Mouse (Mus musculus) embryonic facial prominence, embryonic 11.5 days (tissue): ENCODE measurements around the gene Il1r2. TPM values are rescaled to one million over a fixed set of nuclear protein-coding genes. Genes with fewer than 3 reads are reported as not detected.

ENCODE experiments used
- ATAC-seq: fragments of 200-750 bp; cut with Nextera tagmentation; replicated peaks from 2 replicates; pipeline ENCODE4 v1.8.0; 2017; ENCODE audit warnings: low read depth; ENCODE audit not compliant: insufficient number of reproducible peaks, low FRiP score, low TSS enrichment
- DNase-seq: peaks from one replicate; pipeline ENCODE4 v3.0.0-alpha.2; 2015; ENCODE audit warnings: low spot score
- H3K27ac ChIP-seq: fragments of 300-500 bp; sonication (generic); replicated peaks from 2 replicates; pipeline ENCODE4 v1.5.1; 2014; ENCODE audit warnings: mild to moderate bottlenecking, low read depth, low read length, control low read depth
- H3K27me3 ChIP-seq: fragments of 300-500 bp; sonication (generic); 2 replicates; pipeline ENCODE4 v1.6.1; 2014; ENCODE audit warnings: mild to moderate bottlenecking, low read length, moderate library complexity, mixed read lengths; ENCODE audit not compliant: control insufficient read depth, insufficient read depth
- H3K36me3 ChIP-seq: fragments of 300-500 bp; sonication (generic); replicated peaks from 2 replicates; pipeline ENCODE4 v1.6.1; 2014; ENCODE audit warnings: low read depth, mild to moderate bottlenecking, low read length, moderate library complexity, mixed read lengths; ENCODE audit not compliant: control insufficient read depth, insufficient read depth
- H3K4me1 ChIP-seq: fragments of 300-500 bp; sonication (generic); 2 replicates; pipeline ENCODE4 v1.6.1; 2014; ENCODE audit warnings: low read length, mixed read lengths; ENCODE audit not compliant: control insufficient read depth, insufficient read depth
- H3K4me2 ChIP-seq: fragments of 300-500 bp; sonication (generic); 2 replicates; pipeline ENCODE4 v1.6.1; 2014; ENCODE audit warnings: low read depth, mild to moderate bottlenecking, control low read depth, low read length, moderate library complexity
- H3K4me3 ChIP-seq: fragments of 300-500 bp; sonication (generic); 2 replicates; pipeline ENCODE4 v1.5.1; 2014; ENCODE audit warnings: low read depth, low read length, control low read depth
- H3K9ac ChIP-seq: fragments of 300-500 bp; sonication (generic); replicated peaks from 2 replicates; pipeline ENCODE4 v1.6.1; 2014; ENCODE audit warnings: mild to moderate bottlenecking, control low read depth, low read length
- H3K9me3 ChIP-seq: fragments of 300-500 bp; sonication (generic); replicated peaks from 2 replicates; pipeline ENCODE4 v1.6.1; 2016; ENCODE audit warnings: mild to moderate bottlenecking, low read length, inconsistent platforms, mixed read lengths; ENCODE audit not compliant: control insufficient read depth
- WGBS: fragments of 180-500 bp; shearing (Covaris S2); extraction: QIAGEN DNeasy Blood & Tissue Kit; methylation state at CpG from one replicate; pipeline ENCODE4 v1.1.7; 2014; 5-methylcytosine and 5-hydroxymethylcytosine counted together
- polyA plus RNA-seq: library from polyadenylated mRNA; unstranded; fragments of >200 nt; fragmentation: Nextera tagmentation; extraction: Ambion mirVana; gene quantifications from 2 replicates; pipeline ENCODE4 v1.2.1, GENCODE M21; 2014

Il1r2 gene
- 0.45 and 0.67 TPM in 2 replicates for polyA plus RNA-seq

DNA sequence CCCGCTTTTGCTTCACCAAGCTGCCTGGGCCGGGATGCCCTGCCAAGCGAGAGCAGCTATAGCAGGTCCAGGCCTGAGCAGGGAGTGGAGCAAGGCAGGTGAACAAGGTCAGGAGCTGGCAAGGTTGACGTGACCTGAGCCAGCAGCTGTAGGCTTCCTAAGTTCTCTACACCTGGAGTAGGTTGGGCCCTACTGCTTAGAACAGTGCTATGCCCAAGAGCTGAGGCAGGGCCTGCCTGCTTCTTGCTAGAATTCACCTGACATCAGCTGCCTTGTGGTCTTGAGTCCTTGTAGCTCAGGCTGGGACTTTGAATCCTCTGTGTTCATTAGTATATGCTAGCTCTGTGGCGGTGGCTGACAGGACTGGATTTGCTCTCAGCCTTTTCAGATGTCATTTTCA lies at the start of gene Il1r2:
TSS of gene Il1r2 (plus strand) at position 301 of the 400 bp plus-strand sequence.
- H3K4me1 ChIP-seq: no peaks in the 10 kb centered on the region
- H3K4me3 ChIP-seq: no peak within 1 kb of the TSS
- H3K27me3 ChIP-seq: no peaks in the 10 kb centered on the region
- H3K9ac ChIP-seq: no peak within 1 kb of the TSS
- H3K4me2 ChIP-seq: no peak within 1 kb of the TSS
- DNase-seq: no peak
- H3K27ac ChIP-seq: no peak within 1 kb of the TSS
- H3K36me3 ChIP-seq: no peaks in the 10 kb centered on the region
- WGBS: 94% methylated on average over 5 of the region's 5 CpGs
- ATAC-seq: no peak
- H3K9me3 ChIP-seq: no peaks in the 10 kb centered on the region

- H3K9ac ChIP-seq: no peak overlapping the region
- no peak overlapping the region for H3K4me3 ChIP-seq
- H3K36me3 ChIP-seq: peaks cover 21% of the 10 kb centered on the region
- no peaks in the 10 kb centered on the region for H3K27me3 ChIP-seq
- no peak for DNase-seq
- no peaks in the 10 kb centered on the region for H3K9me3 ChIP-seq
- H3K4me1 ChIP-seq: no peaks in the 10 kb centered on the region
- H3K4me2 ChIP-seq: no peak overlapping the region
- no peak overlapping the region for H3K27ac ChIP-seq
- no peak for ATAC-seq
- 88% methylated on average over 27 of the region's 27 CpGs for WGBS
These were observed 49.1 kb upstream of the Il1r2 start for GRCm38 (mm10) chr1:40024554-40025320.

DNA sequence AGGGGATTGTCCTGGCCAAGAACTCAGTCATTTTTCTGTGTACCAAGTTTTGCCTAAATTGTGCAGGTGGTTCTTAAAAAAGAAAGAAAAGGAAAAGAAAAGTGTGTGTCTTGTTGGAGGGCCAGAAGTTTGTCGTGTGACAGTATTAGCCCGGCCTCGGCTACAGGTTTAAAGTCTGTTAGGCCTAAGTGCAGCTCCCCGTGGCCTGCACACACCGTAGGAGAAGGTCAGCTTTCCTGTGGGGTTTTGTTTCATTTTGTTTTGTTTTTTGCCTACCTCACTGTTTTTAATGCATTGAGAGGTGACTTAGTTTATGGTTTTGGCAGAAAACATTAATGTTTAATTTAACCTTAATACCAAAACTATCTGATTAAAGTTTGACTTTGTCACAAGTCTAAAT lies 48.5 kb upstream of the Il1r2 start:
- Histone ChIP-seq H3K4me1 (no peaks in the 10 kb centered on the region), H3K36me3 (peaks cover 20% of the 10 kb centered on the region), H3K9ac (no peak overlapping the region), H3K9me3 (no peaks in the 10 kb centered on the region), H3K4me3 (no peak overlapping the region), H3K27ac (no peak overlapping the region), H3K4me2 (no peak overlapping the region), H3K27me3 (no peaks in the 10 kb centered on the region)
- DNase-seq (no peak), ATAC-seq (no peak)
- whole genome bisulfite sequencing: 91% methylated on average over 5 of the region's 5 CpGs

DNA sequence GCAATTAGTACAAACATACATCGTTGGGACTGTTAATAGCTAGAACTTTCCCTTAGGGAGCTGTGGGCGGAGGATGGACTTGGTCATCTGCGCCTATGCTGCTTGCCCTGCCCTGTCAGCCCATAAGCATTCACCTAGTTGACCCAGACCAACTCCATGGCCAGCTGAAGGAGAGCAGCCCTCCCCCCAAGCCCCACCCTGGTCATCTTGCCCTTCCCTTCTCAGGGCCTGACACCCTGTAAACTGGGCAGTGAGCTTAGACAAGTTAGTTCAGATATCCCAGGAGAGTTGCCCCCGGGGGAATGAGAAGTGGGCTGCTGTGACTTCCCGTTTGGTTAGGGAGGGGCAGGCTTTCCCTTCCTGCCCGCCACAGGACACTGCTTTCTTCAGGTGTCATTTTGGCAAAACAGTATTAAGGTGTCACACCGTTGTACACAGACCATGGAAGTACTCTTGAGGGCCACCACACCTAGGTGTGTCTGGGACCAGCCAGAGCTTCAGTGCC lies 46.7 kb upstream of the Il1r2 start:
- DNase-seq (no peak), ATAC-seq (no peak)
- Histone ChIP-seq H3K4me3 (no peak overlapping the region), H3K36me3 (peaks cover 19% of the 10 kb centered on the region), H3K4me1 (no peaks in the 10 kb centered on the region), H3K9ac (no peak overlapping the region), H3K9me3 (no peaks in the 10 kb centered on the region), H3K4me2 (no peak overlapping the region), H3K27me3 (no peaks in the 10 kb centered on the region), H3K27ac (no peak overlapping the region)
- WGBS: 82% methylated on average over 7 of the region's 7 CpGs

- 88% methylated on average over 12 of the region's 12 CpGs for WGBS
- peaks cover 19% of the 10 kb centered on the region for H3K36me3 ChIP-seq
These were observed 45.5 kb upstream of the Il1r2 start for GRCm38 (mm10) chr1:40028207-40028998.

GRCm38 (mm10) chr1:40029597-40029996 lies 44.3 kb upstream of the Il1r2 start:
- ATAC-seq: no peak
- Histone ChIP-seq H3K4me3 (no peak overlapping the region), H3K4me1 (no peaks in the 10 kb centered on the region), H3K9me3 (no peaks in the 10 kb centered on the region), H3K9ac (no peak overlapping the region), H3K27me3 (no peaks in the 10 kb centered on the region), H3K36me3 (peaks cover 8% of the 10 kb centered on the region), H3K4me2 (no peak overlapping the region), H3K27ac (no peak overlapping the region)
- WGBS: 89% methylated on average over 5 of the region's 5 CpGs
- no peak for DNase-seq

More at GRCm38 (mm10) chr1:40028207-40028998, 45.5 kb upstream of the Il1r2 start:
- Histone ChIP-seq H3K9ac (no peak overlapping the region), H3K4me2 (no peak overlapping the region), H3K9me3 (no peaks in the 10 kb centered on the region), H3K27me3 (no peaks in the 10 kb centered on the region), H3K4me3 (no peak overlapping the region), H3K27ac (no peak overlapping the region), H3K4me1 (no peaks in the 10 kb centered on the region)
- no peak for DNase-seq
- no peak for ATAC-seq

GRCm38 (mm10) chr1:40030287-40030975 lies 43.4 kb upstream of the Il1r2 start:
- no peak overlapping the region for H3K9ac ChIP-seq
- no peaks in the 10 kb centered on the region for H3K4me1 ChIP-seq
- H3K27me3 ChIP-seq: no peaks in the 10 kb centered on the region
- H3K9me3 ChIP-seq: no peaks in the 10 kb centered on the region
- peaks cover 4% of the 10 kb centered on the region for H3K36me3 ChIP-seq
- 86% methylated on average over 14 of the region's 14 CpGs for WGBS
- H3K4me2 ChIP-seq: no peak overlapping the region
- ATAC-seq (no peak), DNase-seq (no peak)
- H3K4me3 ChIP-seq: no peak overlapping the region
- H3K27ac ChIP-seq: no peak overlapping the region
